Mouse (Mus musculus): ENCODE results near the gene Brd3os.

DNA sequence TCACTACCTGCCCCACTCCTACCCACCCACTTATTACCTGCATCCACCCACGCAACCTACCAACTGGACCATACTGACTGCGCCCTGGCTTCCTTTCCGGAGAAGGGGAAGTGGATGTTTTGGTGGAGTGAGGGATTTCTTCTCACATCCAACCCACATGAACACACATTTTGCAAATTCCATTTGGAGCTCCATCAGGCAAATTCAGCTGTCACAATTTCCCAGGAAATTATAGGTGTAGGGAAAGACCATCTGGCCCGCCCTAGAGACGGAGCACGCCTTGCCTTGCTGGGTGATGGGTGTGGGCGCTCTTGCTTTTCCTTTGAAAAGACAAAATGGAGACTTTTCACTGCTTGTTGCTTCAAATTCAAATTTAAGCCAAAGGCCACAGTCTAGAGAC, 11.5 kb upstream of the Brd3os start:
- TF ChIP-seq CTCF (IDR thresholded peaks at IDR 0.05; ENCODE audit: control insufficient read depth, insufficient read depth, insufficient read length): no peak
- TF ChIP-seq USF1 (IDR thresholded peaks at IDR 0.05; ENCODE audit: low read depth): no peak
- no peak for TF ChIP-seq MAX (IDR thresholded peaks at IDR 0.05)
- no peak for TF ChIP-seq FOSL1 (IDR thresholded peaks at IDR 0.05; ENCODE audit: insufficient read depth, low read length, poor library complexity, severe bottlenecking)
- TF ChIP-seq MYOD1 (IDR thresholded peaks at IDR 0.05; ENCODE audit: control insufficient read depth, insufficient read length, low read depth): no peak
- no peak for TF ChIP-seq MYOG (IDR thresholded peaks at IDR 0.05; ENCODE audit: control insufficient read depth, extremely low read depth, insufficient read length)

Measured in C2C12 (cell line).